Mouse (Mus musculus) bone marrow macrophage, adult 2 months (primary cell): ENCODE data around the gene Atp6v0a4.

ENCODE experiments used
- CTCF ChIP-seq: IDR thresholded peaks from 2 replicates; pipeline ENCODE4 v1.5.1; 2012; ENCODE audit warnings: low read depth, mild to moderate bottlenecking, low read length, moderate library complexity
- POLR2A ChIP-seq: IDR thresholded peaks from 2 replicates; pipeline ENCODE4 v1.6.1; 2012; ENCODE audit warnings: mild to moderate bottlenecking, low read depth, low read length, borderline replicate concordance

GRCm38 (mm10) chr6:38065501-38066122 is 58.8 kb downstream of the Atp6v0a4 start:
- TF ChIP-seq CTCF (no peak), POLR2A (no peak)
